In the genomic region with DNA sequence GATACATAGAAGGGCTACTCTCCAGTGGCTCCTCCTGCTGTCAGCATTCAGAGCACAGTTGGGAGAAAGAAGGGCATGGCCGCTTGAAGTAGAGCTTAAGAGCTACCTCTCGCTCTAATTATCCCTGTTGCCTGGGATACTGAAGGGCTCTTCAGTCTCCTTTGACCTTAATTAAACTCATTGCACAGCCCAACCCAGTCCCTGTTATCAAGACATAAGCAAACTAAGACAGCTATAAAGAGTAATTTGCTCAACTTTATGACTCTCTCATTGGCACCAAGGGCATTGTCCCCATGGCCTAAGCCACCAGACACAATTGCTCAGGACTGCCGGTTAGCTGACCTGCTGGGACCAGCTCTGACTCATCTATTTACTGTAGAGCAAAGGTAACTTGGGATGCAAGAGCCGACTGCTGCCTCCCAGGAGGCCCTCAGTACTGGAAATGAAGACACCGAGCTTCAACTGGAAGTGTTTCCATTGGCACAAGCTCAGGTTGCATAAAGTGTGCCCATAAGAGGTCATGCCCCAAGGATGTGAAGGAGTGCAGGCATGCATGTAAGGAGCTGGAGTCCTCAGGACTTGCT, we compare ENCODE assay signal across 10 mouse cellular contexts.
DNase-seq lines count a peak whose midpoint lies in the region; ATAC-seq and TF ChIP-seq lines count a peak whose summit lies in the region.
"Had no signal": no experiment of that assay in that cellular context is flagged by ENCODE, and none has a peak within 500 bp of the region (broad histone marks: within the 10 kb centered on the region; RNA-seq: fewer than 3 reads in every experiment).

No protein-coding gene starts in this region.

- peak; percentile 31; the same call in 1 of the 2 replicates for TF ChIP-seq CTCF in small intestine, adult 2 months (IDR thresholded peaks at IDR 0.05; ENCODE audit: extremely low read depth, insufficient read length, insufficient replicate concordance, low read depth, low read length)

- no peaks in the 10 kb centered on the region for H3K27me3 ChIP-seq in kidney, embryonic 15.5 days
- no peaks in the 10 kb centered on the region for H3K27me3 ChIP-seq in small intestine, adult 2 months (ENCODE audit: control insufficient read depth, insufficient read depth, low read length)

- intact Hi-C loops in left cerebral cortex, postnatal 36 days (cut with DNase I): no loop called here

- H3K27ac ChIP-seq in kidney, embryonic 15.5 days: no peak overlapping the region
- peak overlapping the region; percentile 49 for H3K27ac ChIP-seq in brown adipose tissue, adult 24 weeks (replicated peaks; ENCODE audit: low read depth, low read length)
- H3K27ac ChIP-seq in small intestine, adult 2 months (ENCODE audit: insufficient read depth, low read depth, low read length): peak overlapping the region; percentile 73
- H3K27ac ChIP-seq: liver, embryonic 14.5 days had no signal

- peak; percentile 59 for DNase-seq in kidney, adult 18-20 months
- DNase-seq in large intestine, adult 2 months (ENCODE audit: low read depth, low spot score): peak; percentile 97
- DNase-seq in cerebellum, adult 11-12 months: no peak
- DNase-seq in spleen, postnatal 14 days (ENCODE audit: low spot score in 2 of 2): no peak
- DNase-seq in left cerebral cortex, postnatal 36 days (ENCODE audit: low spot score in 2 of 2): no peak
- DNase-seq: cerebellum, adult 8-10 months had no signal

- no peak overlapping the region for H3K4me2 ChIP-seq in kidney, embryonic 15.5 days

- H3K36me3 ChIP-seq in kidney, embryonic 15.5 days: no peaks in the 10 kb centered on the region
- no peaks in the 10 kb centered on the region for H3K36me3 ChIP-seq in small intestine, adult 2 months (ENCODE audit: control insufficient read depth, insufficient read depth, low read length)

- no peak for TF ChIP-seq POLR2A in small intestine, adult 2 months (IDR thresholded peaks at IDR 0.05; ENCODE audit: low read depth, low read length)

- no peak overlapping the region for H3K9ac ChIP-seq in kidney, embryonic 15.5 days
- H3K9ac ChIP-seq: liver, embryonic 14.5 days had no signal

- H3K4me3 ChIP-seq in kidney, embryonic 15.5 days (replicated peaks): no peak overlapping the region
- no peak overlapping the region for H3K4me3 ChIP-seq in brown adipose tissue, adult 24 weeks (ENCODE audit: insufficient read depth, low read depth, low read length)
- no peak overlapping the region for H3K4me3 ChIP-seq in small intestine, adult 2 months (ENCODE audit: low read depth, low read length)

- H3K9me3 ChIP-seq in kidney, embryonic 15.5 days (replicated peaks): no peaks in the 10 kb centered on the region

- no peak; the same call in 1 of the 2 replicates for ATAC-seq in kidney, embryonic 15.5 days (replicated peaks; ENCODE audit: low FRiP score)

- peaks cover 52% of the 10 kb centered on the region for H3K4me1 ChIP-seq in kidney, embryonic 15.5 days
- peaks cover 23% of the 10 kb centered on the region for H3K4me1 ChIP-seq in brown adipose tissue, adult 24 weeks (ENCODE audit: control insufficient read depth, insufficient read depth, insufficient read length, low read length)
- peaks cover 37% of the 10 kb centered on the region for H3K4me1 ChIP-seq in small intestine, adult 2 months (ENCODE audit: control insufficient read depth, insufficient read depth, insufficient read length, low read length)

- 44% methylated on average over 5 of the region's 5 CpGs for WGBS in kidney, embryonic 15.5 days
- 27% methylated on average over 5 of the region's 5 CpGs for WGBS in large intestine, adult 2 months
- WGBS in small intestine, adult 2 months: 26% methylated on average over 5 of the region's 5 CpGs

Comparison
In these comparisons a context has a peak if more than half of its experiments do, and no peak if none do; other contexts are left out.
1. DNase-seq: peak in kidney, adult 18-20 months (single experiment) and large intestine, adult 2 months (single experiment); none in cerebellum, adult 11-12 months (single experiment), spleen, postnatal 14 days (0 of 2) and left cerebral cortex, postnatal 36 days (0 of 2).